Mouse (Mus musculus) heart, postnatal 25 days (tissue): ENCODE measurements around the gene Col4a2. TPM values are rescaled to one million over a fixed set of nuclear protein-coding genes. Genes with fewer than 3 reads are reported as not detected.

ENCODE experiments used
- DNase-seq: peaks from one replicate; pipeline ENCODE4 v3.0.0; 2022; ENCODE audit warnings: low spot score
- intact Hi-C: fragments of 180-260 bp; cut with DNase I; formaldehyde crosslinking; loops from one replicate; pipeline ENCODE4 v1.15.1; 2025
- total RNA-seq, 2 experiments: library from RNA; stranded (reverse); gene quantifications; 2 replicates each; pipeline ENCODE4 v1.2.3; 2021

The Col4a2 gene
- total RNA-seq, 2 experiments from 2014 or later = 292 to 338 TPM

- DNase-seq = no peak
- intact Hi-C loops = no loop called here
Measured at GRCm38 (mm10) chr8:11396111-11396510, 83.5 kb downstream of the Col4a2 start.

GRCm38 (mm10) chr8:11397126-11397525 is 84.5 kb downstream of the Col4a2 start:
- DNase-seq = no peak
- intact Hi-C loops = no loop called here

GRCm38 (mm10) chr8:11399706-11400105 is 87.1 kb downstream of the Col4a2 start:
- intact Hi-C loops = no loop called here
- no peak for DNase-seq

GRCm38 (mm10) chr8:11400244-11400643 is 87.6 kb downstream of the Col4a2 start:
- no peak for DNase-seq
- intact Hi-C loops = no loop called here

- DNase-seq = no peak
- intact Hi-C loops = no loop called here
Measured at GRCm38 (mm10) chr8:11401183-11401582, 88.6 kb downstream of the Col4a2 start.

- intact Hi-C loops = no loop called here
- no peak for DNase-seq
Measured at GRCm38 (mm10) chr8:11402220-11402619, 89.6 kb downstream of the Col4a2 start.

GRCm38 (mm10) chr8:11403813-11404212 is 91.2 kb downstream of the Col4a2 start:
- no peak for DNase-seq
- intact Hi-C loops = no loop called here

GRCm38 (mm10) chr8:11404614-11405013 is 92.0 kb downstream of the Col4a2 start:
- intact Hi-C loops = no loop called here
- DNase-seq = no peak

- intact Hi-C loops = no loop called here
Measured at GRCm38 (mm10) chr8:11405722-11406481, 93.3 kb downstream of the Col4a2 start.

GRCm38 (mm10) chr8:11411504-11412124 is 99.0 kb downstream of the Col4a2 start:
- peak; percentile 59 for DNase-seq
- intact Hi-C loops = no loop called here

More at GRCm38 (mm10) chr8:11405722-11406481, 93.3 kb downstream of the Col4a2 start:
- peak; percentile 76 for DNase-seq

- no peak for DNase-seq
- intact Hi-C loops = no loop called here
Measured at GRCm38 (mm10) chr8:11412450-11412849, 99.8 kb downstream of the Col4a2 start.

GRCm38 (mm10) chr8:11414304-11414703 is 101.7 kb downstream of the Col4a2 start:
- no peak for DNase-seq
- intact Hi-C loops = no loop called here

- no peak for DNase-seq
- intact Hi-C loops = no loop called here
Measured at GRCm38 (mm10) chr8:11415089-11415488, 102.5 kb downstream of the Col4a2 start.

GRCm38 (mm10) chr8:11417762-11418161 is 105.2 kb downstream of the Col4a2 start:
- intact Hi-C loops = no loop called here
- DNase-seq = no peak

GRCm38 (mm10) chr8:11419232-11419631 is 106.6 kb downstream of the Col4a2 start:
- DNase-seq = no peak
- intact Hi-C loops = no loop called here

- no peak for DNase-seq
Measured at GRCm38 (mm10) chr8:11419645-11420044, 107.0 kb downstream of the Col4a2 start.

GRCm38 (mm10) chr8:11421105-11421504 is 108.5 kb downstream of the Col4a2 start:
- no peak for DNase-seq
- intact Hi-C loops = loop anchor here (2.0 kb wide), 1 partner anchor 168 kb away; no protein-coding TSS in a partner anchor

More at GRCm38 (mm10) chr8:11419645-11420044, 107.0 kb downstream of the Col4a2 start:
- intact Hi-C loops = loop anchor here (2.0 kb wide), 1 partner anchor 167 kb away; no protein-coding TSS in a partner anchor

GRCm38 (mm10) chr8:11421968-11422367 is 109.4 kb downstream of the Col4a2 start:
- intact Hi-C loops = loop anchor here (2.0 kb wide), 1 partner anchor 169 kb away; no protein-coding TSS in a partner anchor
- DNase-seq = no peak

- intact Hi-C loops = no loop called here
- no peak for DNase-seq
Measured at GRCm38 (mm10) chr8:11423091-11423490, 110.5 kb downstream of the Col4a2 start.

GRCm38 (mm10) chr8:11430688-11431087 is 118.1 kb downstream of the Col4a2 start:
- intact Hi-C loops = loop anchor here (2.0 kb wide), 1 partner anchor 56 kb away; no protein-coding TSS in a partner anchor
- no peak for DNase-seq

GRCm38 (mm10) chr8:11437862-11438261 is 125.3 kb downstream of the Col4a2 start:
- no peak for DNase-seq
- intact Hi-C loops = no loop called here
